Mouse (Mus musculus) hematopoietic stem cell, adult 5-6 weeks (primary cell): ENCODE results near the gene Ebf1. TPM values are rescaled to one million over a fixed set of nuclear protein-coding genes. Genes with fewer than 3 reads are reported as not detected.

ENCODE experiments used
- ATAC-seq, 2 experiments: fragments of 125-278 bp in 1 of 2; replicated peaks in 1 of 2; 2 replicates each; pipeline ENCODE4 v1.8.0; 2016 to 2017; ENCODE audit warnings: inconsistent platforms in 2 of 2, mild to moderate bottlenecking in 2 of 2, moderate number of reproducible peaks in 2 of 2, low read depth in 1 of 2, moderate TSS enrichment in 1 of 2; ENCODE audit not compliant: low FRiP score in 2 of 2, poor library complexity in 2 of 2, severe bottlenecking in 2 of 2, insufficient read depth in 1 of 2, low TSS enrichment in 1 of 2
- total RNA-seq: library from RNA; stranded (forward); fragments of 172-1452, 232-1000 nt; gene quantifications from 2 replicates; pipeline ENCODE4 v1.2.3, GENCODE M21; 2017

Gene Ebf1
- total RNA-seq, 1 experiment from 2014 or later, result not detected

DNA sequence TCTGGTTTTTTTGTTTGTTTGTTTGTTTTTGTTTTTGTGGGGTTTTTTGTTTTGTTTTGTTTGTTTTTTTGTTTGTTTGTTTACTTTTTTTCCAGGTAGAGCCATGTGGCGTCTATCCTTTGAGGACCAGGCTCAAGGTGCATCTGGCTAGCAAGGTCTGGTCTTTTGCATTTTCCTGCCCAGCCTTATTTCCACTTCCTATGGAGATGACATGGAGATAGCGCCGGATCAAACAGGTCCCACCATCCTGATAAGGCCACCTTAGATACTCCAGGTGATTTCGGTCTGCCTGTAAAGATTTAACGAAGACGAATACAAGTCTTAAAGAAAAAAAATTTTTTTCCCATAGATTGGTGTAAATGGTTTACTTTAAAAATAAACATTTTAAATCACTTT is 91.2 kb downstream of the Ebf1 start:
- no peak for ATAC-seq

DNA sequence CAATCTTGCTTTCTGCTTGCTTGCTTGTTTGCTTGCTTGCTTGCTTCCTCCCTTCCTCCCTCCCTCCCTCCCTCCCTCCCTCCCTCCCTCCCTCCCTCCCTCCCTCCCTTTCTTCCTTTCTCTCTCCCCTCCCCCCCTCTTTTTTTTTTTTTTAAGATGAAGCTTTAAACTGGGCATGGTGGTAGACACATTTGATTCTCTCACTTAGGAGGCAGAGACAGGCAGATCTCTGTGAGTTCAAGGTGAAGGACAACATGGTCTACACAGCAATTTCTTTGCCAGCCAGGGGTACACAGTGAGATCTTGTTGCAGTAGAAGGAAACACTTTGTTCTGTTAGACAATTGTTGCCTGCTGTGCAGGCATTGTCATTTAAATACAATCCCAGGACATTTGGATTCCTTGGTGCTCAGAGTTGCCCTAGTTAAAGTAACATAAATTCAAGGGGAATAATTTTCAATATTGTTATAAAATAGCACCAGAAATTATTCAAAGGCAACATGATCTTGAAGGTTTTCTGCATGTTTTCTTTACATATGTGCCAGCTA is 92.0 kb downstream of the Ebf1 start:
- no peak for ATAC-seq

DNA sequence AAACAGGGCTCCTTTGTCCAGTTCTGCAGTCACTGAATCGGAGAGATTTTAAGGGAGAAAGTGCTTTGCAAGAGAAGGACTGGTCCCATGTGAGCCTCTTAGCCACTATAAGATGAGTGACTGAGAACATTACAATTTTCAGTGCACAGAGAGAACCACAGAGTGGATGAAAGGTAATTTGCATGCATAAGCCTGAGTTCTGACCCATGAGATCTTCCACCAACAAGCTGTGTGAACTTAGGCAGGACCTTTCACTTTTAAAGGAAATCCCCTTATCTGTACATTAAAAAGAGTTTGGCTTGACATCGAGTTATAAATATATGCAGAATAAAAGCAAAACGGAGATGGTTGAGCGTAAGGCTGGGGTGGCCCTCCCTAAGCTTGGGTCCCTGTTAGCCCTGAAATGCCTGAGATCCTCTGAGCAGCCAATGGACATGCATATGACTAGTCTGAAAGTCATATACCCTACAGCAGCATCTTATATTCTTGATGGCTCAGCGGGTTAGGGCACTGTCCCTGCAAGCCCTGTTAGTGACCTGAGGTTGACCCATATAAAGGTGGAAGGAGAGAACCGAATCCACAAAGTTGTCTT is 92.8 kb downstream of the Ebf1 start:
- no peak for ATAC-seq

DNA sequence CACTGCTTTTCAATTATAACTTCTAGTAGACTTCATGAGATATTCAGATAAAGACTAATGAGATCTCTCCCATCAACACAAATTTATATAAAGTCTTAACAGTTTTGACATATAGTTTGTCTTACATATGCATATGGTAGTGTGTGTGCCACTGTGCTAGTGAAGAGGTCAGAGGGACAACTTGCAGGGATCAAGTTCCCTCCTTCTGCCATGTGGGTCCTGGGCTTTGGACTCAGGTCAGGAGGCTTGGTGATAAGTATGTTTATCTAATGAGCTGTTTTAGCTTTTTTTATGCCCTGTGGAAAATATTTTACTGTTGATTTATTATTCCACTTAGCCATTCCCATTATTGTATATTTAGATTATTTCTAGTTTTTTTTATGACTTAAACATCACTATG is 93.7 kb downstream of the Ebf1 start:
- ATAC-seq, result no peak

DNA sequence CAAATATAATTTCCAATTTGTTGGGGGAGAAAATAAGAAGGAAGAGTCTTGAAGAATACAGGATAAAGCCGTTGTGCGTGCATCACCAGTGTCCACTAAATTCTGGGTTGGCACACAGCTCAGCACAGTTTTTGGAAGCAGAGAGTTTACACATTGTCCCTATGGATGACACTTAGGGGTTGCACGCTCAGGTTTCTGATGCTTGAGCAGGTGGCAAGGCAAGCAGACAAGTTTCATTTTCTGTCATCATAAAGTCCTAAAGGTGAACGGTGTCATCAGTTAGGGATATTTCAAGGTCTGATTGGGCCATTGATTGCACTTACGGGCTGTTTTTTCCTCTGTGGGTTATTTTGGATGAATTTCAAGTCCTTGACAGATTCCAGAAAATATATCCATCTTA is 97.1 kb downstream of the Ebf1 start:
- ATAC-seq, result no peak

DNA sequence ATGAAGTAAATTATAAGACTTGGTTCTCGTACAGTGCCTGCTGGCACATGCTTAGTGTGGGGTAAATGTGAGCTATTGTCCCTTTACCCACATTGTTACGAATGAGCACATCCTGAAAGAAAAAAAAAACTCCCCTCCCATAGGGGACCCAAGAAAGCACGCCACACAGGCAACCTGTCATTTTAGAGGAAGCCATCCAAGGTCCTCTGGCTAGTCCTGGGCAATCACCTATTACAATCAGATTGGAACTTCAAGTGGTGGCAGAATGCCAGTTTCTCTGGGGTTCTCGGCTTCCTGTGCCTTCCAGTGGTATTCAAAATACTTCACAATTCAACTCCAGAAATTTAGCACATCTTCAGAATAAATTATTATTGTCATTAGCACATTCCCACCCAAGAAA is 98.7 kb downstream of the Ebf1 start:
- ATAC-seq, result no peak

DNA sequence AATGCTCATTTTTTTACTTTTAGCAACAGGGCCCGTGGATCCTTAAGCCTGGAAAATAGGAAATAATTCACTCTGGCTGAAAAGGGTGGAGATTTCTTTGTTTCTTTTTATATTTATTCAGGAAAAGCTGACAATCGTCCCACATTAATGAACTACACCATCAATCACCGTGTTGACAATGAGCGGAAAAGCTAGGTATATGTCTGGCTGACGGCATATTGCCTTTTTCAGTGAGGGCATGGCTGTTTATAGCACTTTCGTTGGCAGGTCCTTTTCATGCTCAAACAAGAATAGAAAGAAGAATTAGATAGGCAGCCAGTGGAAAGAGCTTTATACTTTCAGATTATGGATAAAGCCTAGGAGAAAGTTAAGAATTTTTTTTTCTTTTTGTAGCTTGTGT is 99.8 kb downstream of the Ebf1 start:
- ATAC-seq, result no peak

DNA sequence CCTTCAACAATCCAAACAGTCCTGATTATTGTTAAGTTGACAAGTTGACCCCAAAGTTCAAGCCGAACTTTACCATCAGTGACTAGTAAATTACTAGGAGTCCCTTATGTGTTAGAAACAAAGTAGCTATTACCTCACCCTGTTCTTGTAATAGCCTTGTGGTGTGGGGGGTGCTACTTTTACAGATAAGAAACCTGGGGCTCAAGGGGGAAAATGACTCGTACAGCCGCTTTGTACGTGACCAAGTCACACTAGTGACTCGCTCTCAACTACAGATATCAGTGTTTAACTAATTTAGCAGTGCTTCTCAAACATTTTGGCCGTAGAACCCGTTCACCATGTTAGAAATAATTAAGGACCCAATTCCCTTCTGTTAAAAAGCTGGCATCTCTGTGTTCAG is 100.5 kb downstream of the Ebf1 start:
- no peak for ATAC-seq

DNA sequence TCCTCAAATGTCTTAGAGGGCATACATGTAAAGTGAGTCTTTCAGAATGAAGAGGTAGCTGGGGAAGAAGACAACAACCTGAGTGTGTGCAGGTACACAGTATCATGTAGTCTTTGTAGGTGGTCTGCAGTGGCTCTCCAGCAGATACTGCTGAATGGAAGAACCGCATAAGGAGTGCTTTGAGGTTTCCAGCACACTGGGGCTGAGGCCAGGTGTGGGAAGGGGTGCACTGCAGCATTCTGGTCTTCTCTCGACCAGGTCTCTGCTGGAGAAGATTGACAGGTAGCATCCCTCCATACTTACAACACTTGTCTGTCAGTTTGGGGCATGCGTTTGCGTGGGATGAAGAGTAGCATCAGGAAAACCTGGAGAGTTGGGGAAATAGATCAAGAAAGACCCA is 104.9 kb downstream of the Ebf1 start:
- no peak for ATAC-seq

DNA sequence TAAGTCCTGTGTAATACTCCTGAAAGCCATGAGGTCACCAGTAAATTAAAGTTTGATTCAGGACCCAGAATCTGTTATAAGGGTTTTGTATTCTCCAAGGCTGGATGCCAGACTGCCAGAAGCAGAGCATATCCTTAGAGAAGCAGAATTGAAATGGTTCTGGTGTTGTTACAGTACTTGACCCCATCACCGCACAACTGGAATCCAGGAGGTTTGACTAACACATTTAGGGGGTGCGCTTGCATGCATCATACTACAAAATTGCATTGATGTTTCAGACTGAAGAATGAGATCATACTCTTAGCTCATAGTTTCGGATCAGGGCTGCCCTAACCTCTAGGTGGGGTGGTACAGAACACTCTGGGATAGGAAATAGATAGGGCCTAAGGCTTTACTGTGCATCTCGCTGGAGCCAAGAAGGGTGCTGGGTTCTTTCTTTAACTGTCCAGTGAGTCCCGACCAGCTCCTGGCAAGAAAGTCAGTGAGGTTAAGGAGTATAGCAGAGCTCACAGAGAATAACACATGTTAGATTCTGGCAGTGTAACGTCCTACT is 106.9 kb downstream of the Ebf1 start:
- ATAC-seq, result no peak

DNA sequence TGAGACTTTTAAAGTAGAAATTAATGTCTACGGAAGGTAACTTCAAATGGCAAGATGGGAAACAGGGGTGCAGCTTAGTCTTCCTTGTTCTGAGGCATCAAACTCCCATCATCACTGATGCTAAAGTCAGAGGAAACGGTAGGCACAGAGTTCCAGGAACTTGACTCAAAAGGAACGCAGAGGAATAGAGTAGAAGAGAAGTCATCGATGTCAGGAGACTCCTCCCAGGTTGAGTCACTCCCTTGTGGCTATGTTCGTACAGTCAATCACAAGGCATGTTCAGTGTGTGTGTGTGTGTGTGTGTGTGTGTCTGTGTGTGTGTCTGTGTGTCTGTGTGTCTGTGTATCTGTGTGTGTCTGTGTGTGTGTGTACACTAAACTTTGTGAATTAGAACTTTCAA is 108.6 kb downstream of the Ebf1 start:
- ATAC-seq, result no peak

DNA sequence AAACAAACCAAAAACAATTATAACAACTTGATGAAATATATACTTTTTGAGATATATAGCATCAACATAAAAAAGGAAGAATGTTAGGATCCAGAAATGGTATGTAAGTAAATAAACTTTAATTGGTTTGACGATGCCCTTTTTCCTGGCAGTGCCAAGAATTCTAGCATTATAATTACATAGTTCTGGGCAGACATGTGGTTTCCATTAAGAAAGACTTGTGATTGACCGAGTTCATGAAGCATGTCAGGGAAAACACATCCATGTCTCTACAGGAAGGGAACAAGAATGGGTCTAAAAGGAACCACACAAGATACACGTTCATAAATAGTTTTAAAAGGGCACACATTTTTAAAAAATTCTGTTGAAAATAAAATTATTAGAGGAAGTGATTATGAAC is 110.3 kb downstream of the Ebf1 start:
- no peak for ATAC-seq

DNA sequence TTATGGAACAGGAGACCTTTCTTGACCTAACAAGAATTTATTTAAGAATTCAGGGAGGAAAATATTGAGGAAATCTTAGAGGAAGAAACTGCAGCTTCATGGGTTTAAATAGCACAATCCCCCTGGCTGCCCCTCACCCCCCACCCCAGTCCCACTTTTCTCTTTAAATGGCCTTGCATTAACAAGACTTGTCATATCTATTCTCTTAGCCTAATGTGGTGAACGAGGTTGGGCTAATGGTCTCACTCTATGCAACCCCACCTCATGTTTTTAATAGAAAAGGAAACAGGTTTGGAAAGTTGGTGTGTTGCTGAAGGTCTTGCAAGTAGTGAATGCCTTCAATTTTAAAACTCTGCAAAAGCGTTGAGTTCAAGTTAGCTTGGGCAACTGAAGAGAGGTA is 110.7 kb downstream of the Ebf1 start:
- no peak for ATAC-seq

DNA sequence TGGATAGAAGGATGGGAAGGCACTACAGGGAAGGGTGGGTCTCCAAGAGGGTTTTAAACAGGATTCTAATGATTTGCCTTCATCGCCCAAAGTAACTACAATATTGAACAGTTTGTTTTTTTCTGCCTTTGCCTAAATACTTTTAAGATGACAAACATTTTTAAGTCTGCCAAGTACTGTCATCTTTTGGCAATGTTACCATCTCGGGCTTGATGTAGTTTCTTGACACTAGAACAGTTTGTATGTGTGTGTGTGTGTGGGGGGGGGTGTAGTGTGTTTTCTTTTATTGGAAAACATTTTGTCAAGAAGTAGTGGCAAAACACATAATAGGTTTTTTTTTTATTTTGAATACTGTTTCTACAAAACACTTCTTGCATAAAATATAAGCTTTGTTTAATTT is 111.2 kb downstream of the Ebf1 start:
- no peak for ATAC-seq

DNA sequence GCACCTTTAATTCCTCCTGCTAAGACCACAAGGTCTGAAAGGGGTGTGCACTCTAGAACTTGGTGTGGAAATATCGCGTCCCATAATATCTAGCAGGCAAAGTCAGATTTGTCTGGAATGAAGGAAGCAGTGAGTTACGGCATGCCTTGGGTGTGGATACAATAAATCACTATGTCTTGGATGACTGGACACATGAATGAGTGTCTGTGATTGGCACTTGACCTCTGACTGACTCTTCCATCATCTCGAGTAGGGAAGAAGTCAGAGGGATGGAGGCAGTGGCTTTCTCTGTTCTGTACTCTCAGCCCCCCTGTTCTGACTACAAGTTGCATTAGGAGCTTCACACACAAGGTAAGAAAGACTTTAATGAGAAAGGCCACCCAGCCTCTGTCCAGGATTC is 112.8 kb downstream of the Ebf1 start:
- no peak for ATAC-seq

DNA sequence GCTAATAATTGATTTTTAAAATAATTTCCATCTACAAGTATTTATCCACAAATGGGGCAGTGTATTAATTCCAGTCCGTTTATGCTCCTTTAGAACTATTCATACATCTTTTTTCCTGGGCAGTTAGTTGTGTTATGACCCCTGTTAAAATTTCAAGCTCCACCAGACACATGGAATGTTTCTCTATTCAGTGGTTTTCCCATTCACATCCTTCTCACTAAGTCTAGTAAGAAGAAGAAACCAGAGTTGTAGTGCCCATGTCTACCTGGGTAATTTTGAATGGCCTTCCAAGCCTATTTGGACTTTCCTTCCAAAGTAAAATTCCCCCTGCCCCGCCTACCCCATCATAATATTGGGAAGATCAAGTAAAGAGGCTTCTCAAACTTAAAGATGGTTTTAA is 114.6 kb downstream of the Ebf1 start:
- no peak for ATAC-seq

DNA sequence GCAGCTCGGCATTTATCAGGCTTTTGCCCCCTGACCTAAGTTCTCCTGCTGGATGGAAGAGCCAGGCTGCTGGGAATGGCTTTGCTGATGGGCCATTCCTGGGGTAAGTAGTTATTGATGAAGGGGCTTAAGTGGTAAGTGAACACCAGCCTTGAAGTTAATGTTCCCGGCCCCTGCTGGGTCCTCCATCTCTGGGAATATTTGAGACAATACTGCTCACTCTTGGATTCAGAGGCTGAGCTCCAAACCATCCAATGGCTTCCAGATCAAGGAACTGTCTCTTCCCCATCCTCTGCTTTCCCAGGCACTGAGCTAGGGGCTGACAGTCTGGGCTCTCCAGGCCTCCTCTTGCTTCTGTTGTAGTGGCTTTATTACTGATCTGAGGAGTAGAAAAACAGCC is 116.2 kb downstream of the Ebf1 start:
- no peak for ATAC-seq

DNA sequence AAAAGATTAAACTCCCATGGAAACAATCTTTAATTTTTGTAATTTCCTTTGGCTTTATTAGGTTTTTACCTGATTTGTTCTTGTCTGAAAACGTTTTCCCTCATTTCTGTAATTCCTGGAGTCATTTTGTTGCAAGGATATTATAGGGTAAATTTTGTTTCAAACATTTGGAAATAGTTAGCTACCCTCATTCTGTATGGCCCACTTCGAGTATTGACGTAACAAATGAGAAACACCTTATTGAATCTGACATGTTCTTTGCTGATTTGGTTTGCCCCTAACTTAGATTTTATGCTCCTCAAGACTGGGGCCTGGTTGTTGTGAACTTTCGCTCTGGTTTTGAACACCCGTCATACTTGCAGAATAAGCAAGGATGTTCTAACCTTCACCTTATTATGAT is 120.9 kb downstream of the Ebf1 start:
- no peak for ATAC-seq

DNA sequence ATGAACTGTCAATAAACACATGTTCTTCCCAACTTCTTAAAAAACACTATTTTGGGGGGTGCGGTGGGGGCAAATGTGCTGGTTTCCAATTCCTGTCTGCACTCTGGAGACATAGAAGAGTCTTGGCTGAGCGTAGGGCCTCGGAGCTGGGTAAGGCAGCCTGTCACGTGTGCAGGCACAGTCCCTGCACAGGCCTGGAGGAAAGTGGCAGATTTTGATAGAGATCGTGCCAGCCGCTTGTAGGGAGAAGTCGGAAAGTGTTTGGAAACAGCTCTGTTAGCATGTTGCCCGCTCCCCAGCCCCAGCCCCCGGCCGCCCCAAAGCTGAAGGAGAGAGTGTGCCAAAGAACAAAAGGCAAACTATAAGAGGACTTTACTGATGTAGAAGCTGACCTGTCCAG is 121.7 kb downstream of the Ebf1 start:
- no peak for ATAC-seq
